Mouse (Mus musculus) liver (tissue): ENCODE results near the gene Plce1.
"Not testable (repeated sequence)": the region's sequence is repeated elsewhere in the genome, so short reads cannot be mapped to it uniquely, and the experiment has no call there.

Source experiments
- DNase-seq: peaks from one replicate; pipeline ENCODE4 v3.0.0-alpha.2; 2020; ENCODE audit warnings: mixed read lengths

Gene Plce1

GRCm38 (mm10) chr19:38498233-38498632, 17.3 kb downstream of the Plce1 start:
- no peak for DNase-seq

- peak; percentile 10 for DNase-seq
Observed at GRCm38 (mm10) chr19:38504597-38504996, 23.7 kb downstream of the Plce1 start.

- DNase-seq: no peak
Observed at GRCm38 (mm10) chr19:38506131-38506530, 25.2 kb downstream of the Plce1 start.

GRCm38 (mm10) chr19:38507251-38507965, 26.5 kb downstream of the Plce1 start:
- DNase-seq: no peak

- DNase-seq: no peak
Observed at GRCm38 (mm10) chr19:38507966-38508625, 27.2 kb downstream of the Plce1 start.

GRCm38 (mm10) chr19:38514417-38515184, 33.7 kb downstream of the Plce1 start:
- DNase-seq: no peak

- DNase-seq: no peak
Observed at GRCm38 (mm10) chr19:38526855-38527254, 45.9 kb downstream of the Plce1 start.

- DNase-seq: no peak
Observed at GRCm38 (mm10) chr19:38527475-38527874, 46.6 kb downstream of the Plce1 start.

GRCm38 (mm10) chr19:38533230-38533629, 52.3 kb downstream of the Plce1 start:
- no peak for DNase-seq

- DNase-seq: no peak
Observed at GRCm38 (mm10) chr19:38539338-38539737, 58.4 kb downstream of the Plce1 start.

- no peak for DNase-seq
Observed at GRCm38 (mm10) chr19:38540549-38540948, 59.6 kb downstream of the Plce1 start.

GRCm38 (mm10) chr19:38549487-38550058, 68.7 kb downstream of the Plce1 start:
- no peak for DNase-seq

GRCm38 (mm10) chr19:38553551-38553950, 72.6 kb downstream of the Plce1 start:
- DNase-seq: no peak

- DNase-seq: no peak
Observed at GRCm38 (mm10) chr19:38555399-38555798, 74.5 kb downstream of the Plce1 start.

GRCm38 (mm10) chr19:38558816-38559215, 77.9 kb downstream of the Plce1 start:
- peak; percentile 25 for DNase-seq

GRCm38 (mm10) chr19:38561887-38562286, 81.0 kb downstream of the Plce1 start:
- DNase-seq: not testable (repeated sequence)

- no peak for DNase-seq
Observed at GRCm38 (mm10) chr19:38566156-38566555, 85.2 kb downstream of the Plce1 start.

- DNase-seq: no peak
Observed at GRCm38 (mm10) chr19:38566752-38567151, 85.8 kb downstream of the Plce1 start.

GRCm38 (mm10) chr19:38567331-38567730, 86.4 kb downstream of the Plce1 start:
- DNase-seq: no peak

GRCm38 (mm10) chr19:38578554-38579146, 97.7 kb downstream of the Plce1 start:
- DNase-seq: no peak

GRCm38 (mm10) chr19:38582861-38583260, 102.0 kb downstream of the Plce1 start:
- DNase-seq: no peak

- DNase-seq: peak; percentile 37
Observed at GRCm38 (mm10) chr19:38587559-38587958, 106.7 kb downstream of the Plce1 start.

- no peak for DNase-seq
Observed at GRCm38 (mm10) chr19:38589466-38589865, 108.6 kb downstream of the Plce1 start.
